15 mouse cellular contexts compared by ENCODE assay signal in genomic region chr11:60541831-60542230, GRCm38 (mm10). TPM values are rescaled to one million over a fixed set of nuclear protein-coding genes. Genes with fewer than 3 reads are reported as not detected.
DNase-seq lines count a peak whose midpoint lies in the region; ATAC-seq lines count a peak whose summit lies in the region.
"Had no signal": no experiment of that assay in that cellular context is flagged by ENCODE, and none has a peak within 500 bp of the region (broad histone marks: within the 10 kb centered on the region; RNA-seq: fewer than 3 reads in every experiment).

No protein-coding gene starts in this region.

- intact Hi-C loops in left cerebral cortex, postnatal 10 days (cut with DNase I) = no loop called here

- H3K4me2 ChIP-seq in forebrain, embryonic 13.5 days = peak overlapping the region; percentile 19; the same call in 1 of the 2 replicates
- H3K4me2 ChIP-seq in forebrain, embryonic 16.5 days (ENCODE audit: low read length) = no peak overlapping the region
- peak overlapping the region; percentile 100; the same call in 1 of the 2 replicates for H3K4me2 ChIP-seq in hindbrain, embryonic 13.5 days
- no peak overlapping the region for H3K4me2 ChIP-seq in hindbrain, embryonic 16.5 days (ENCODE audit: low read length)
- H3K4me2 ChIP-seq in midbrain, embryonic 13.5 days (replicated peaks) = peak overlapping the region; percentile 74; the same call in 1 of the 2 replicates
- H3K4me2 ChIP-seq in midbrain, embryonic 16.5 days (ENCODE audit: low read length) = no peak overlapping the region
- H3K4me2 ChIP-seq in neural tube, embryonic 14.5 days (ENCODE audit: low read depth, low read length) = peak overlapping the region; percentile 11; the same call in 1 of the 2 replicates

- no peak overlapping the region for H3K9ac ChIP-seq in forebrain, embryonic 13.5 days
- no peak overlapping the region for H3K9ac ChIP-seq in forebrain, embryonic 16.5 days (replicated peaks; ENCODE audit: low read depth, low read length)
- H3K9ac ChIP-seq in hindbrain, embryonic 13.5 days = no peak overlapping the region
- no peak overlapping the region for H3K9ac ChIP-seq in hindbrain, embryonic 16.5 days (ENCODE audit: low read depth, low read length)
- no peak overlapping the region for H3K9ac ChIP-seq in midbrain, embryonic 13.5 days (replicated peaks)
- H3K9ac ChIP-seq in midbrain, embryonic 16.5 days (ENCODE audit: low read depth, low read length) = no peak overlapping the region
- H3K9ac ChIP-seq in neural tube, embryonic 14.5 days (replicated peaks; ENCODE audit: low read depth, low read length) = no peak overlapping the region
- H3K9ac ChIP-seq: lung, embryonic 15.5 days had no signal

- no peak for DNase-seq in left cerebral cortex, postnatal 10 days (ENCODE audit: extremely low spot score in 1 of 2, low spot score in 2 of 2)
- DNase-seq: adrenal gland, adult 8-10 months; cerebellum, postnatal 14 days; gastrocnemius, postnatal 10 days; right cerebral cortex, adult 18-20 months; thymus, adult 18-20 months had no signal

- no peak overlapping the region for H3K4me3 ChIP-seq in forebrain, embryonic 13.5 days
- no peak overlapping the region for H3K4me3 ChIP-seq in forebrain, embryonic 16.5 days (replicated peaks; ENCODE audit: low read length)
- no peak overlapping the region for H3K4me3 ChIP-seq in hindbrain, embryonic 13.5 days
- no peak overlapping the region for H3K4me3 ChIP-seq in hindbrain, embryonic 16.5 days (ENCODE audit: low read length)
- H3K4me3 ChIP-seq in midbrain, embryonic 13.5 days (replicated peaks) = no peak overlapping the region
- no peak overlapping the region for H3K4me3 ChIP-seq in midbrain, embryonic 16.5 days (ENCODE audit: low read depth, low read length)
- H3K4me3 ChIP-seq in neural tube, embryonic 14.5 days (ENCODE audit: low read depth, low read length) = no peak overlapping the region
- H3K4me3 ChIP-seq: lung, embryonic 15.5 days had no signal

- peaks cover 19% of the 10 kb centered on the region for H3K36me3 ChIP-seq in forebrain, embryonic 13.5 days (ENCODE audit: poor library complexity, severe bottlenecking)
- H3K36me3 ChIP-seq in forebrain, embryonic 16.5 days (ENCODE audit: control insufficient read depth, insufficient read depth) = 0 out of 2 replicates have a peak, but pooled peaks cover 2% of the 10 kb centered on the region
- peaks cover 2% of the 10 kb centered on the region; the same call in 1 of the 2 replicates for H3K36me3 ChIP-seq in hindbrain, embryonic 13.5 days
- H3K36me3 ChIP-seq in hindbrain, embryonic 16.5 days (ENCODE audit: control insufficient read depth, insufficient read depth, low read length) = no peaks in the 10 kb centered on the region
- peaks cover 6% of the 10 kb centered on the region; the same call in 1 of the 2 replicates for H3K36me3 ChIP-seq in midbrain, embryonic 13.5 days
- H3K36me3 ChIP-seq in midbrain, embryonic 16.5 days (ENCODE audit: control insufficient read depth, insufficient read depth, low read length) = no peaks in the 10 kb centered on the region
- H3K36me3 ChIP-seq in neural tube, embryonic 14.5 days (ENCODE audit: control insufficient read depth, insufficient read depth, low read length) = 0 out of 2 replicates have a peak, but pooled peaks cover 6% of the 10 kb centered on the region

- no peak for ATAC-seq in forebrain, embryonic 13.5 days
- no peak for ATAC-seq in forebrain, embryonic 16.5 days
- no peak for ATAC-seq in hindbrain, embryonic 13.5 days (ENCODE audit: low FRiP score)
- no peak for ATAC-seq in hindbrain, embryonic 16.5 days
- no peak for ATAC-seq in midbrain, embryonic 13.5 days
- ATAC-seq in midbrain, embryonic 16.5 days = no peak
- no peak for ATAC-seq in neural tube, embryonic 14.5 days (ENCODE audit: low read depth)

- H3K27me3 ChIP-seq in forebrain, embryonic 13.5 days = no peaks in the 10 kb centered on the region
- no peaks in the 10 kb centered on the region for H3K27me3 ChIP-seq in forebrain, embryonic 16.5 days (replicated peaks; ENCODE audit: control insufficient read depth, insufficient read depth, low read length)
- H3K27me3 ChIP-seq in hindbrain, embryonic 13.5 days = no peaks in the 10 kb centered on the region
- H3K27me3 ChIP-seq in hindbrain, embryonic 16.5 days (replicated peaks; ENCODE audit: control insufficient read depth, insufficient read depth, low read length) = no peaks in the 10 kb centered on the region
- H3K27me3 ChIP-seq in midbrain, embryonic 13.5 days = no peaks in the 10 kb centered on the region
- H3K27me3 ChIP-seq in midbrain, embryonic 16.5 days (ENCODE audit: control insufficient read depth, insufficient read depth, low read depth, low read length) = no peaks in the 10 kb centered on the region
- no peaks in the 10 kb centered on the region for H3K27me3 ChIP-seq in neural tube, embryonic 14.5 days (ENCODE audit: control insufficient read depth, insufficient read depth, low read length)
- H3K27me3 ChIP-seq: kidney, embryonic 15.5 days; lung, embryonic 15.5 days had no signal

- 83% methylated on average over 6 of the region's 6 CpGs for WGBS in forebrain, embryonic 13.5 days
- 83% methylated on average over 6 of the region's 6 CpGs for WGBS in forebrain, embryonic 16.5 days
- WGBS in hindbrain, embryonic 13.5 days = 90% methylated on average over 6 of the region's 6 CpGs
- 86% methylated on average over 6 of the region's 6 CpGs for WGBS in hindbrain, embryonic 16.5 days
- 86% methylated on average over 6 of the region's 6 CpGs for WGBS in midbrain, embryonic 13.5 days
- 87% methylated on average over 6 of the region's 6 CpGs for WGBS in midbrain, embryonic 16.5 days
- 87% methylated on average over 6 of the region's 6 CpGs for WGBS in neural tube, embryonic 14.5 days

- no peak overlapping the region for H3K27ac ChIP-seq in forebrain, embryonic 13.5 days
- H3K27ac ChIP-seq in forebrain, embryonic 16.5 days (ENCODE audit: low read length) = no peak overlapping the region
- no peak overlapping the region for H3K27ac ChIP-seq in hindbrain, embryonic 13.5 days
- no peak overlapping the region for H3K27ac ChIP-seq in hindbrain, embryonic 16.5 days (ENCODE audit: low read depth, low read length)
- no peak overlapping the region for H3K27ac ChIP-seq in midbrain, embryonic 13.5 days
- no peak overlapping the region for H3K27ac ChIP-seq in midbrain, embryonic 16.5 days (ENCODE audit: low read length)
- H3K27ac ChIP-seq in neural tube, embryonic 14.5 days (ENCODE audit: low read depth, low read length) = no peak overlapping the region
- H3K27ac ChIP-seq: kidney, embryonic 15.5 days; lung, embryonic 15.5 days had no signal

- peaks cover 63% of the 10 kb centered on the region for H3K4me1 ChIP-seq in forebrain, embryonic 13.5 days
- H3K4me1 ChIP-seq in forebrain, embryonic 16.5 days (replicated peaks; ENCODE audit: control insufficient read depth, insufficient read depth, low read length) = peaks cover 37% of the 10 kb centered on the region
- peaks cover 62% of the 10 kb centered on the region for H3K4me1 ChIP-seq in hindbrain, embryonic 13.5 days (replicated peaks)
- peaks cover 39% of the 10 kb centered on the region for H3K4me1 ChIP-seq in hindbrain, embryonic 16.5 days (ENCODE audit: control insufficient read depth, insufficient read depth, low read depth, low read length)
- peaks cover 67% of the 10 kb centered on the region for H3K4me1 ChIP-seq in midbrain, embryonic 13.5 days (replicated peaks)
- peaks cover 47% of the 10 kb centered on the region for H3K4me1 ChIP-seq in midbrain, embryonic 16.5 days (ENCODE audit: control insufficient read depth, insufficient read depth, low read length)
- H3K4me1 ChIP-seq in neural tube, embryonic 14.5 days (ENCODE audit: control insufficient read depth, insufficient read depth, low read length) = peaks cover 42% of the 10 kb centered on the region

- H3K9me3 ChIP-seq in forebrain, embryonic 13.5 days (replicated peaks) = no peaks in the 10 kb centered on the region
- no peaks in the 10 kb centered on the region for H3K9me3 ChIP-seq in forebrain, embryonic 16.5 days (ENCODE audit: control insufficient read depth, low read length)
- H3K9me3 ChIP-seq in hindbrain, embryonic 13.5 days = no peaks in the 10 kb centered on the region
- H3K9me3 ChIP-seq in hindbrain, embryonic 16.5 days (ENCODE audit: control insufficient read depth, low read length) = no peaks in the 10 kb centered on the region
- no peaks in the 10 kb centered on the region for H3K9me3 ChIP-seq in midbrain, embryonic 13.5 days
- H3K9me3 ChIP-seq in midbrain, embryonic 16.5 days (replicated peaks; ENCODE audit: control insufficient read depth, low read length, poor library complexity, severe bottlenecking) = no peaks in the 10 kb centered on the region
- H3K9me3 ChIP-seq in neural tube, embryonic 14.5 days (ENCODE audit: control insufficient read depth, low read length) = no peaks in the 10 kb centered on the region
- H3K9me3 ChIP-seq: kidney, embryonic 15.5 days; lung, embryonic 15.5 days had no signal

RNA-seq across cellular contexts. Expression of gene Alkbh5, which starts 5.7 kb away (rescaled TPM):
- 30.2 and 31.5 TPM in 2 replicates for polyA plus RNA-seq in forebrain, embryonic 13.5 days (2015; fragmentation: Nextera tagmentation; extraction: Ambion mirVana)
- polyA plus RNA-seq in forebrain, embryonic 16.5 days (2015; fragmentation: Nextera tagmentation; extraction: Ambion mirVana) = 24.2 and 25.9 TPM in 2 replicates
- polyA plus RNA-seq in hindbrain, embryonic 13.5 days (2015; fragmentation: Nextera tagmentation; extraction: Ambion mirVana) = 23.5 and 24.9 TPM in 2 replicates
- polyA plus RNA-seq in hindbrain, embryonic 16.5 days (2015; fragmentation: Nextera tagmentation; extraction: Ambion mirVana) = 16.5 and 20.2 TPM in 2 replicates
- polyA plus RNA-seq in midbrain, embryonic 13.5 days (2015; fragmentation: Nextera tagmentation; extraction: Ambion mirVana) = 27.2 and 31.0 TPM in 2 replicates
- polyA plus RNA-seq in midbrain, embryonic 16.5 days (2015; fragmentation: Nextera tagmentation; extraction: Ambion mirVana) = 20.3 and 22.6 TPM in 2 replicates
- polyA plus RNA-seq in neural tube, embryonic 14.5 days (2014; fragmentation: Nextera tagmentation; extraction: Ambion mirVana) = 17.0 and 19.9 TPM in 2 replicates
- total RNA-seq in left cerebral cortex, postnatal 10 days (2021) = 10 to 100 TPM; 35.8 to 35.9 TPM

Comparison
In these comparisons a context has a peak if more than half of its experiments do, and no peak if none do; other contexts are left out.
1. H3K4me2 ChIP-seq: peak in forebrain, embryonic 13.5 days (single experiment), hindbrain, embryonic 13.5 days (single experiment), midbrain, embryonic 13.5 days (single experiment) and neural tube, embryonic 14.5 days (single experiment); none in forebrain, embryonic 16.5 days (single experiment), hindbrain, embryonic 16.5 days (single experiment) and midbrain, embryonic 16.5 days (single experiment).